Comparison of ENCODE assay signal across 9 mouse cellular contexts in genomic region chr17:72813419-72814315, GRCm38 (mm10). TPM values are rescaled to one million over a fixed set of nuclear protein-coding genes. Genes with fewer than 3 reads are reported as not detected.
DNase-seq lines count a peak whose midpoint lies in the region; ATAC-seq and TF ChIP-seq lines count a peak whose summit lies in the region.
"Had no signal": no experiment of that assay in that cellular context is flagged by ENCODE, and none has a peak within 500 bp of the region (broad histone marks: within the 10 kb centered on the region; RNA-seq: fewer than 3 reads in every experiment).

No protein-coding gene starts in this region.

- H3K36me3 ChIP-seq in forebrain, embryonic 10.5 days (replicated peaks): no peaks in the 10 kb centered on the region
- no peaks in the 10 kb centered on the region for H3K36me3 ChIP-seq in hindbrain, embryonic 15.5 days
- no peaks in the 10 kb centered on the region for H3K36me3 ChIP-seq in midbrain, embryonic 16.5 days (ENCODE audit: control insufficient read depth, insufficient read depth, low read length)
- no peaks in the 10 kb centered on the region for H3K36me3 ChIP-seq in splenic B cell, adult 2 months (ENCODE audit: control insufficient read depth, insufficient read depth, low read length, poor library complexity, severe bottlenecking)

- no peak for TF ChIP-seq POLR2A in brain, embryonic 14.5 days (IDR thresholded peaks at IDR 0.05; ENCODE audit: borderline replicate concordance, extremely low read depth, insufficient read depth, insufficient read length, poor library complexity, severe bottlenecking)

- 16% methylated on average over 12 of the region's 12 CpGs for WGBS in forebrain, embryonic 10.5 days
- WGBS in hindbrain, embryonic 15.5 days: 14% methylated on average over 12 of the region's 12 CpGs
- WGBS in midbrain, embryonic 16.5 days: 11% methylated on average over 12 of the region's 12 CpGs

- H3K4me2 ChIP-seq in hindbrain, embryonic 15.5 days: peak overlapping the region; percentile 32
- H3K4me2 ChIP-seq in midbrain, embryonic 16.5 days (ENCODE audit: low read length): peak overlapping the region; percentile 27; the same call in 1 of the 2 replicates

- ATAC-seq in hindbrain, embryonic 15.5 days (ENCODE audit: low FRiP score, low read depth): peak; percentile 61; the same call in 1 of the 2 replicates
- ATAC-seq in midbrain, embryonic 16.5 days: peak; percentile 83

- peak; percentile 97 for TF ChIP-seq CTCF in brain, embryonic 14.5 days (IDR thresholded peaks at IDR 0.05; ENCODE audit: borderline replicate concordance, extremely low read depth, insufficient read depth, insufficient read length)

- peaks cover 8% of the 10 kb centered on the region; the same call in 1 of the 2 replicates for H3K4me1 ChIP-seq in forebrain, embryonic 10.5 days
- peaks cover 6% of the 10 kb centered on the region for H3K4me1 ChIP-seq in hindbrain, embryonic 15.5 days (replicated peaks)
- no peaks in the 10 kb centered on the region for H3K4me1 ChIP-seq in midbrain, embryonic 16.5 days (ENCODE audit: control insufficient read depth, insufficient read depth, low read length)

- H3K27ac ChIP-seq in forebrain, embryonic 10.5 days: no peak overlapping the region
- H3K27ac ChIP-seq in hindbrain, embryonic 15.5 days (replicated peaks): no peak overlapping the region
- no peak overlapping the region for H3K27ac ChIP-seq in midbrain, embryonic 16.5 days (ENCODE audit: low read length)

- H3K27me3 ChIP-seq in forebrain, embryonic 10.5 days (ENCODE audit: poor library complexity, severe bottlenecking): no peaks in the 10 kb centered on the region
- H3K27me3 ChIP-seq in hindbrain, embryonic 15.5 days: no peaks in the 10 kb centered on the region
- no peaks in the 10 kb centered on the region for H3K27me3 ChIP-seq in midbrain, embryonic 16.5 days (ENCODE audit: control insufficient read depth, insufficient read depth, low read depth, low read length)
- H3K27me3 ChIP-seq in splenic B cell, adult 2 months (ENCODE audit: control insufficient read depth, insufficient read depth, low read length, poor library complexity, severe bottlenecking): no peaks in the 10 kb centered on the region; the same call in 1 of the 2 replicates

- intact Hi-C loops in left cerebral cortex, postnatal 25 days (cut with DNase I): loop anchor here (1.0 kb wide), 1 partner anchor 15 kb away; no protein-coding TSS in a partner anchor

- peak; percentile 49 for DNase-seq in ovary, postnatal 36 days (ENCODE audit: low spot score)
- DNase-seq in ovary, adult 18-20 months (ENCODE audit: low spot score): no peak
- peak; percentile 84 for DNase-seq in brain, embryonic 14.5 days (ENCODE audit: low read depth)
- peak; percentile 48 for DNase-seq in forebrain, embryonic 10.5 days (ENCODE audit: extremely low spot score, low spot score)
- peak; percentile 59 to 70 for DNase-seq in left cerebral cortex, postnatal 25 days (ENCODE audit: low spot score in 2 of 2)
- DNase-seq in splenic B cell, adult 2 months (ENCODE audit: low read depth, low spot score): peak; percentile 71

- no peak overlapping the region for H3K4me3 ChIP-seq in forebrain, embryonic 10.5 days
- no peak overlapping the region for H3K4me3 ChIP-seq in hindbrain, embryonic 15.5 days
- no peak overlapping the region for H3K4me3 ChIP-seq in midbrain, embryonic 16.5 days (ENCODE audit: low read depth, low read length)
- H3K4me3 ChIP-seq: myocyte had no signal

- H3K9ac ChIP-seq in hindbrain, embryonic 15.5 days: no peak overlapping the region
- H3K9ac ChIP-seq in midbrain, embryonic 16.5 days (ENCODE audit: low read depth, low read length): no peak overlapping the region

- H3K9me3 ChIP-seq in forebrain, embryonic 10.5 days: no peaks in the 10 kb centered on the region
- no peaks in the 10 kb centered on the region for H3K9me3 ChIP-seq in hindbrain, embryonic 15.5 days
- H3K9me3 ChIP-seq in midbrain, embryonic 16.5 days (replicated peaks; ENCODE audit: control insufficient read depth, low read length, poor library complexity, severe bottlenecking): no peaks in the 10 kb centered on the region

RNA-seq across cellular contexts. Expression of gene Ypel5, which starts 22.6 kb away (rescaled TPM):
- 39.1 and 42.5 TPM in 2 replicates for polyA plus RNA-seq in brain, embryonic 14.5 days (2012; rRNA removed)
- 20.4 and 23.2 TPM in 2 replicates for polyA plus RNA-seq in forebrain, embryonic 10.5 days (2016; fragmentation: Nextera tagmentation; extraction: Ambion mirVana)
- polyA plus RNA-seq in hindbrain, embryonic 15.5 days (2015; fragmentation: Nextera tagmentation; extraction: Ambion mirVana): 95.4 and 98.3 TPM in 2 replicates
- total RNA-seq in left cerebral cortex, postnatal 25 days (2021): 10 to 100 TPM; 83.5 to 91.9 TPM
- 114 and 116 TPM in 2 replicates for polyA plus RNA-seq in midbrain, embryonic 16.5 days (2015; fragmentation: Nextera tagmentation; extraction: Ambion mirVana)
